Mouse (Mus musculus) kidney, postnatal 14 days (tissue): Measurements from ENCODE around the gene Auh.

Experiments
- DNase-seq: peaks from one replicate; pipeline ENCODE4 v3.0.0; 2022; ENCODE audit warnings: mixed read lengths

Auh gene

GRCm38 (mm10) chr13:52929209-52930171, at the start of gene Auh:
TSS of gene Auh (minus strand) at chr13:52929681.
- peak; percentile 94 for DNase-seq

GRCm38 (mm10) chr13:52978321-52978981, 49.0 kb upstream of the Auh start:
- DNase-seq = peak; percentile 72

DNA sequence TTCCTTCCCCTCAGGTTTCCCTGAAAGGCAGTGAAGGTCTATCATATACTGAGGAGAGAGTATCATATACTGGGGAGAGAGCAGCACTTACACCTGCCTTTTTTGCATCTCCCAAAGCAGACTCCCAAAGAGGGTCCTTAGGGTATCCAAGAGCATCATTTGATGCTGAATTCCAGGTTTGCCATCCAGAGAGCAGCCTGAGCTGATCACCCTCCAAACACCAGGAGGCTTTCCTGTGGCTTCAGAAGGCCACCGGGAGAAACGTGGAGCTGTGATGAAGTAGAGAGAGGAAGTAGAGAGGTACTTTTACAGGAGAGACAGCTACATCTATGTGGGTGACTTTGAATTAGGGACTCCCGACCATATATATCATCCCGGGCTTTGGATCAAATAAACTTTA, 48.3 kb upstream of the Auh start:
- no peak for DNase-seq

- no peak for DNase-seq
Observed at GRCm38 (mm10) chr13:52977221-52977609, 47.7 kb upstream of the Auh start.

DNA sequence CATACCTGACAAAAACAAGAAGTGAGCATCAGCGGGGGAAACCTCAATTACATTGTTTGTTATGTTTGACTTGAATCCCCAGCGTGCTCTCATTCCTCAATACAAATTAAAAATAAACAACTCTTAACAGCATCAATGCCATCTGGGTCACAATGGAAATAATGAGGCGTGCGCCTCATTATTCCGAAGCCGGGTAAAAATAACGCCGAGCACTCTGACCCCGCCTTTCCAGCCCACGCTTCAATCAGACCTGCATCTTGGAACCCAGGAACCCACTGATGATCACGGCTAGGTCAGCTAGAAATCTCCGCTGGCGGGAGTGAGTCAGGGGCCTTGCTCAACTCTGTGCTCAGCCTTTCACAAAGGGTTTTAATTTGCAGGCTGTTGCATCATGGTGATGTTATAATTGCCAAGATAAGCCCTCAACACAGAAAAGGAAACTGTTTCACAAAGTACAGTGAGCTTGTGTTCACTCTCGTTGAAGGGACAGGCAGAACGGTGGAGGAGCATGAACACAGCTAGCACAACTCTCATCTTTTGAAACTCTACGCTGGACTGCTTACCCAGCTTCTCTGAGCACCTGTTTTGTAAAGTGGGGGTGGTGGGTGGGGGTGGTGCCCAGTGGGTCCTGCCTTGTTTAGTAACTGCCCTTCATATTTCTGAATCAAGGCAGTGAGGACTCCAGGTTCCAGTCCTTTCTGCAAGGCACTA, 47.2 kb upstream of the Auh start:
- peak; percentile 32 for DNase-seq

- peak; percentile 52 for DNase-seq
Observed at GRCm38 (mm10) chr13:52976130-52976509, 46.6 kb upstream of the Auh start.

DNA sequence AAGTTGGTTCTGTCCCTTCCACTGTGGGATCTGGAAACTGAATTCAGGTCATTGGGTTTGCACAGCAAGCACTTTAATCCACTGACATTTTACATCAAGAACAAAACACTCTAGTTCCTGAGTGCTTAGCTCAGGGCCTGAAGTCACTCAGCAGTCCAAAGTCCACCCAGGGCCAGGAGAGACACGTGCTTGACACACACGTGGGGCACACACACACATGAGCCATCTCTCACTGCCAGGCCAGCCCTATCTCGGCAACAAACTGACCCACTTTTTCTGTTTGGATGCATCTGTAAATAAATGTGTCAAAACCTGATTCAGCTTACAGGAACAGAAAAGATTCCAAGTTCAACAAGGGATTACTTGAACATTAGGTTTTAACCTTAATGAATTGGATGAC, 45.2 kb upstream of the Auh start:
- DNase-seq = peak; percentile 81

GRCm38 (mm10) chr13:52973427-52973826, 43.9 kb upstream of the Auh start:
- no peak for DNase-seq

- no peak for DNase-seq
Observed at GRCm38 (mm10) chr13:52972626-52973025, 43.1 kb upstream of the Auh start.

- no peak for DNase-seq
Observed at GRCm38 (mm10) chr13:52970876-52971275, 41.4 kb upstream of the Auh start.

GRCm38 (mm10) chr13:52962922-52963321, 33.4 kb upstream of the Auh start:
- no peak for DNase-seq

- no peak for DNase-seq
Observed at GRCm38 (mm10) chr13:52962361-52962760, 32.9 kb upstream of the Auh start.

DNA sequence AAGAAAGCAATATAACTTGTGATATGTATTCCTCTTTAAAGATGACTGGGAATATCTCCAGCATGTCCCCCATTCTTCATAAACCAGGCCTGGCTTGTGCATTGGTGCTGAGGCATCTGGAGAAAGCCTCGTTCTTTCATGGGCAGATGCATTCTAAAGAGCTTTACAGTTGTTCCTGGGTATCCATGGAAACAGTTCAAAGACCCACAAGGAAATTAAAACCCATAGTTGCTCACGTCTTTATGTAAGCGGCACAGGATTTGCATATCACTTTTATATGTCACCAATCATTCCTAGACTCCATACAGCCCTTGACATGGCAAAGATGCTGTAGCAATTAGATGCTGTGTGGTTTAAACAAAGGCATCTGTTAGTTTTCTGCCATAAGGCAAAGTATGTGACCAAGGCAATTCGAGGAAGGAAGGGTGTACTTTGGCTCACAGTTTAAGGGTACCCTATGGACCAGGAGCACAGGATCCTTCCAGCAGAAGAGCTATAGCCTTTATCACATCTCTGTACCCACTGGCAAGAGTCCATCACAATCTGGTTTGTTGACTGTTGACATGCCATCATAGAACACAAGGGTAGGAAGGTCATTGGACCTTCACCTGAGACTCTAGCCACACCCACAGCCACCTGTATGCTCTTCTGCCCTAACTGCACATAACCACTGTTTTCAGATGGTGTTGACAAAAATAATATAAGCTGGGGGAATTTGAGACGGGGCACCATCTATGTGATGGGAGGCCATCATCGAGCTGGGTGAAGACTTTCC, 24.5 kb upstream of the Auh start:
- no peak for DNase-seq

GRCm38 (mm10) chr13:52949211-52949610, 19.7 kb upstream of the Auh start:
- no peak for DNase-seq

DNA sequence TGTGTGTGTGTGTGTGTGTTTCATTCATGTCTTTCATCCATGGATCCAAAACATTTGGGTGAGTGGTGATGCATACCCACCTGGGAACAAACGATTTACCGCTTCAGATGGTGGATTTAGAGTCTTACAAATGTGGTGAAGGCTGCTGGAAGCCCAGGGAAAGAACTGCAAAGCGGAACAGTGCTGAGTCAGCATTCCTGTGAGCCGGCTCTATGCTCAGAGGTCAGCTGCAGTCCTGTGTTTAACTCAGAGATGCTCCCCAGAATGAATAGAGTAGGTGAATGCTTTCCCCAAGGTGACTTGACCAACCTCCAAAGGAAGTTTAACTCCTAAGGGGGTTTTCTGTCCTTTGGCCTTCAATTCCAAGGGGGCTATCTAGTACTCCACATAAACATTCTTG, 18.1 kb upstream of the Auh start:
- DNase-seq = no peak

- DNase-seq = no peak
Observed at GRCm38 (mm10) chr13:52945769-52946168, 16.3 kb upstream of the Auh start.

GRCm38 (mm10) chr13:52944116-52944515, 14.6 kb upstream of the Auh start:
- no peak for DNase-seq

- DNase-seq = no peak
Observed at GRCm38 (mm10) chr13:52942876-52943388, 13.5 kb upstream of the Auh start.

- no peak for DNase-seq
Observed at GRCm38 (mm10) chr13:52940956-52941355, 11.5 kb upstream of the Auh start.

DNA sequence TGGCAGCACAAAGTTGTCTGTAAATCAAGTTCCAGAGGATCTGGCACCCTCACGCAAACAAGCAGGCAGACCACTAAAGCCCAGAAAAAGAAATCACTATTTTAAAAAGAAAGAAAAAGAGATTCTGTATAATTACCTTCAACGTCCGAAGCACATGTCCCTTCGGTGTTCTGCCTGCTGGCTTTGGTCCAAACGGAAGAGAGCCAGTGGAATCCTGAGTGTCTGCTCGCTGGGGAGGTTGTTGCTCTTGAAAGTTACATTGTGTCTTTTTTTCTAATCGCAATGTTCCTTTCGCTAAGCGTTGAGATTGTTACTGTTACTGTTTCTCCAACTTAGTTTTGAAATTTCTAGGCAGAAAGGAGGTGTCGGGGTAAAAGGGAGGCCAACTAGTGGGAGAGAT, 1.1 kb upstream of the Auh start:
- DNase-seq = peak; percentile 32

- no peak for DNase-seq
Observed at GRCm38 (mm10) chr13:52928392-52928791, 1.1 kb downstream of the Auh start.

DNA sequence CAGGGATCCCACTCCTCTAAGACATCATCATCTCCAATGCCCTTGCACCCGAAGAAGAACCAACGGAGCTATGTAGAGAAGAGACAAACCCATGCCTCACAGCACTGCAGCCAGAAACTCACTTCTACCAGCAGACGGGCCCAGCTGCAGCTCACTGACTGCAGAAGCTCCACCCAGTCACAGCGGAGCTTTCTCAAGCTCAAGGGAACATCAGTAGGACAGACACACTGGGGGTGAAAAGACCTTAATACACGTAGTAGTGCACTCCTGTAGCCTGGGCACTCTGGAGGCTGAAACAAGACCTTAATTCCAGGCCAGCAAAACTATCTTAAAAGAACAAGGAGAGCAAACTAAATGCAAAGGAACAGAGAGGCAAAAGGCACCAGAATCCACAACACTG, 5.0 kb downstream of the Auh start:
- DNase-seq = no peak

DNA sequence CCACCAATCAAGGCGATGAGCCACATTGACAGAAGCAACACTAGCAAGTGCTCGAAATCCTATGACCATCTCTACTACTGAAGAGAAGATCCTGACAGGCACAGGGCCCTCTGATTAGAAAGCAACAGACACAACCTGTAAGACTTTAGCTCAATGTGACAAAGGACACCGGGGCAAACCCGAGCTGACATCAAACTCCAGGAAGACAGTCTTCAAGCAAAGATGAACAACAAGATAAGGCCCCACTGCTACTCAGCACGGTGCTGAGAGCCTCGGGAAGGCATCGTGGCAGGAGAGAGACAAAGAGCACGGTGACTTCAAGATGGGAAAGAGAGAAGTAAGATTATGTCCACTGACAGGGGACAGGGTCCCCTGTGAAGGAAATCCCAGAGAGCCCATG, 7.5 kb downstream of the Auh start:
- no peak for DNase-seq
